Mouse (Mus musculus) spleen, postnatal 10 days (tissue): ENCODE measurements around the gene Bicral.
A peak's percentile ranks its signal among the peaks of the same experiment; 100 is the strongest.

Experiments used
- DNase-seq, 2 experiments: peaks; one replicate each; pipeline ENCODE4 v3.0.0; 2021 to 2022; ENCODE audit warnings: low spot score in 2 of 2

The Bicral gene

DNA sequence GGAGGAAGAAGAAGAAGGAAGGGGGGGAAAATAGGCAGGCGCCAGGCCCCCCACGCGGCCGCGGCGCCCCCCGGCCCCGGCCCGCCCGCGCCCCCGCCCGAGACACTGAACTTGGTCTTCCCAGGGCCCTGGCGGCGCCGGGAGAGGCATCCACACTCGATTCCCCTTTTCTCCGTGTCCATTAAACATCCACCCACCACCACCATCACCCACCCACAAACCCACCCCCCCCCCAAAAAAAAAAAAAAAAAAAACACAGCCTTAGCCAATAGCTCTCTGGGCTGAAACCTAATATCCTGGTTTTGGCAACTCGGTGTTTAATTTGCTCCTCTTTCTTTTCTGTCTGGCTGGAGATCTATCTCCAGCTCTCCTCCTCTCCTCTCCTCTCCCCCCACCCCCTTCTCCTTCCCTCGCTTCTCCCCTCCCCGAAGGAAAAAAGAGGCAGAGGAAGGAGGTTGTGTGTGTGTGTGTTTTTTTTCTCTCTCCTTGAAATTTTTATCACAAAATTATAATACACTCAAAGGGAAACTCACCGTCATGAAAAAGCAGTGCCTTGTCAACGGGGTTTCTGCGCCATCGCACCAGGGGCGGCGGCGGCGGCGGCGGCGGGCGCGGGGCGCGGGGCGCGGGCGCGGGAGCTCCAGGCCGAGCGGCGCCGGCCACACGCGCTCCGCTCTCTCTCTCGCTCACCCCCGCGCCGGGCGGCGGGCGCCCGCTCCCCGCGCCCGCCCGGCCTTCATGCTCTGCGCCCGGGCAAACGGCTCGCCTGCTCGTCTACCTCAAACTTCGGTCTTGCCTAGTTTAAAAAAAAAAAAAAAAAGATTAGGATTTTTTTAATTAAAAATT is at the start of gene Bicral:
TSS of gene Bicral (minus strand) at position 580 of the 846 bp plus-strand sequence.
- peak; percentile 80 to 86 for DNase-seq

DNA sequence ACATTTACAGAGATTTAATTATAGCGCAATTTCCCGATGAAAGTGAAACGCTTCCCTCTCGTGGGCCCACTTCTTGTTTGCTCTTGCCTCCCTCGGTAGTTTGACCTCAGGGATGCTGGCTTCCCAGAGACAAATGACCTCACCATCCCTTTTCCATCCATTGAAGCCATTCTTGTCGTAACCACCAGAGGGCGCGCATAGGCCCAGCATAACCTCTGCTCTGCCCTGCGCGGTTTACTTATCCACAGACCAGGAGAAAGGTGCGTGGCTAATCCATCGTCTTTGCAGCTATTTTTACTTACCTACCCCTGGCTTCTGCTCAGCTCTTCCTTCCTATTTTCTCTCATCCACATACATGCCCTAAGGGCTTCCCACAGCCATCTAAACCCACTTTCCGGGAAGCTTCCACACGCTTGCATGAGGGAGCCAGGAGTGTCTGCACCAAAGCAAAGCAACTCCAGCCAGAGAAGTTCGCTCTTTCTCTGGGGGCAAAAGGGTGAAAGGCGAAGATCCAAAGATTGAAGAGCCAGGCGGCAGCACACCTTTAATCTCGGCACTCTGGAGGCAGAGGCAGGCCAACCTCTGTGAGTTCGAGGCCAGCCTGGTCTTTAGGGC is 45.7 kb upstream of the Bicral start:
- peak; percentile 64 to 81 for DNase-seq

DNA sequence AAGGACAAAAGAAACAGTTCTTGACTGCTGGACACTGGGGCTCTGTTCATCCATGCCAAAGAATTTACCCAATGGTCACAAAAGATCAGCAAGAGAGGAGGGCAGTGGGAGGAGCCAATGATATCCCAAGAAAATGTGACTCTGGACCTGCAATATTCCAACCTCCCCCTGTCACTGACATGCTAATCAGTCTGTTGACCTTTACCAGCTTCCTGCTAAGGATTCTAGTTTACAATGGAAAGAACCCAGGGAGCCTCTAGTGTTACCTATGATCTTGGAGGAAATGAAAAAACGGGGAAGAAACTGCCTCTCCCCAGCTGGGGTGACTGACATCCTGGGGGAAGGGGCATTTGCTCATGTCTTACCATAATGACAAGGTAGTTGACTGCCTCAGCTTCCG is 42.7 kb upstream of the Bicral start:
- no peak for DNase-seq

DNA sequence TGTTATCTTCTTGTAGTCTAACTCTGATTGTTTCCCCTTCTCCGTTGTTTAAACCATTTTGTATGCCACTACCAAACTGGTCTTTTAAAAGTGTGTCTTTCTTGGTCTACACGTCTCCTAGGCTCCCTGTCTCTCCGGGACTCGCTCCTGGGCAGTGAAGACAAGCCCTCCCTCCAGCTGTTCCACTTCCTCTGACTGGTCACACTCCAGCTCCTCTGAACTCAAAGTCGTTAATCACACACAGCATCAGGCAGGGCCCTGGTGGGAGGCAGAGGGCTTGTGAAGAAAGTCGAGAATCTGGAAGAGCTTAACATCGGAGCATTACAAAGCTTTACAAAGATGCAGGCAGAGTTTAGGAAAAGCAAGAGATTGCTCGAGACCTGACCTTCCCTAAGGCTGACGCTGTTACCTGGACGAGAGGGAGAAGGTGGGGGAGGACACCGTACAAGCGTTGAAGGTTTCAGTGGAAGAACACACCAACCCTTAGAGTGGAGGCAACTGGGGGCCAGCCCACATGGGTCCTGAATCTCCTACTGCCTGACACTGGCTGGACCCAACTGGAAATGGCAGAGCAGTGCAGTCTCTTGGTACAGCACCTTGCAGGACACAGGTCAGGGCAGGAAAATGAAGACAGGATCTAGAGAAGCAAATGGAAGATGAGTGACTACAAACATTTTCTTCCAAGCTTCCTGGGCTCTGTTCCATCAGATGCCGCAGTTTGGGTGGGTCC is 39.1 kb upstream of the Bicral start:
- DNase-seq = no peak

DNA sequence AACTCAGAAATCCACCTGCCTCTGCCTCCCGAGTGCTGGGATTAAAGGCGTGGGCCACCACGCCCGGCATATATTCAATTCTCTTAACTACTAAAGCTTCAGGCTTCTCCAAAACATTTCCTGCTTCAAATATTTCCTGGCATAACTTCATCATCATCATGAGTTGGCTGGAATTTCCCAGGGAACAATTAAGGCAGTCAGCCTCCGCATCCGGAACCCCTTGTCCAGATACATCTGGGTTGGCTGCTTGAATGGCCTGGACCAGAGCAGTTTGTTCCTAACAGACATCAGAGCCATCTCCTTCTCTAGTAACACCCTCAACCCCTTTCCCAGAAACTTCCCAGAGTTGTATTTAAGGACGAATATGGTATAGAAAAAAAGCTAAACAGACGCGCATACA is 37.1 kb upstream of the Bicral start:
- no peak for DNase-seq

DNA sequence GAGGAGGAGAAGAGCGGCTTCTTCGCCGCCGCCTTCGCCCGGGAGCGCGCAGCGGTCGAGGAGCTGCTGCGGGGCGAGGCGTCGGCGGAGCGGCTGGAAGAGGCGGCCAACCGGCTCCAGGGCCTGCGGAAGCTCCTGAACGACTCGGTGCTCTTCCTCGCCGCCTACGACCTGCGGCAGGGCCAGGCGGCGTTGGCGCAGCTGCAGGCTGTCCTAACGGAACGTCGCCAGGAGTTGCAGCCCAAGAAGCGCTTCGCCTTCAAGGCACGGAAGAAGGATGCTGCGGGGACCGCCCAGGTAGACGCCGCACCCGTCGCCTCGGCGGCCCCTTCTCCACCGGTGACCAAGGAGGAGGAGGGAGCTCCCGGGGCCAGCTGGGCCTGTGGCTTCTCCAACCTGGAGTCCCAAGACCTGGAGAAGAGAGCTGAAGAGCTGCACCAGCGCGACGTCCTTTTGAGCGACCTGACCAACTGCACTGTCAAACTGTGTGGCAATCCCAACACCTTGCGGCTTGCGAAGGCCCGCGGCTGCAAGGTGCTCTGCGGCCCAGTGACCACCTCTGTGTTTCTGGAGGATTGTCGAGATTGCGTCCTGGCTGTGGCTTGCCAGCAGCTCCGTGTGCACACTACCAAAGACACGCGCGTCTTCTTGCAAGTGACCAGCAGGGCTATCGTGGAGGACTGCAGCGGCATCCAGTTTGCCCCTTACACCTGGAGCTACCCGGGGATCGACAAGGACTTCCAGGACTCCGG is 32.7 kb upstream of the Bicral start:
- DNase-seq = peak in 1 of 2 experiments; percentile 63

DNA sequence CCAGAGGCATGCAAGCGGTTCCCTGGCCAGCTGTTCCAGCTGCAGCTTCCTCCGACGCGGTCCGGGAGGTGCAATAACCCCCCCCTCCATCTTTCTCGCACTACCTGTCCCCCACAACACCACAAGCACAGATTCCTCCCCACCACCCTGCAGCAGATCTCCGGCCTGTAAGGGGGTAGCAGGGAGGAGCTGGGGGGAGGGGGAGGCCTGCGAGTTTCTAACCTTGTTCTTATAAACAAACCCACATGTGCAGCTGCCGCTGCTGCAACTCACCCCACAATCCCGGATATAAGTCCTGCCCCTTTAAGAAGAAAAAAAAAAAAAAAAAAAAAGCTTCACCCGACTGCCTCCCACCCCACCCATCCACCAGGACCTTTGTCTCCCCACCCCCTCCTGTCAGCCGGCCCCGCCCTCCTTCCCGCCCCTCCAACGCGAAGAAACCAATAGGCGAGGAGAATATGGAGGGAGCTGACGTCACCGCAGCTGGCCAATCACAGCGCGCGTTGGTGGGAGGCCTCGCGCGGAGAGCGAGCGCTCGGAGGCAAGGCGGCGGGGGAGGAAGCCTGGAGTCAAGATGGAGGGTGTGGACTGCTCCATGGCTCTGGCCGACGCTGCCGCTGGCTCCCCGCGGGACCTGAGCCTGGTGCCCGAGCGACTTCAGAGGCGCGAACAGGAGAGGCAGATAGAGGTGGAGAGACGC is 32.0 kb upstream of the Bicral start, which contains the start of gene Tbcc:
TSS of gene Tbcc (plus strand) at position 569 of the 700 bp plus-strand sequence.
- DNase-seq = peak; percentile 92 to 98

DNA sequence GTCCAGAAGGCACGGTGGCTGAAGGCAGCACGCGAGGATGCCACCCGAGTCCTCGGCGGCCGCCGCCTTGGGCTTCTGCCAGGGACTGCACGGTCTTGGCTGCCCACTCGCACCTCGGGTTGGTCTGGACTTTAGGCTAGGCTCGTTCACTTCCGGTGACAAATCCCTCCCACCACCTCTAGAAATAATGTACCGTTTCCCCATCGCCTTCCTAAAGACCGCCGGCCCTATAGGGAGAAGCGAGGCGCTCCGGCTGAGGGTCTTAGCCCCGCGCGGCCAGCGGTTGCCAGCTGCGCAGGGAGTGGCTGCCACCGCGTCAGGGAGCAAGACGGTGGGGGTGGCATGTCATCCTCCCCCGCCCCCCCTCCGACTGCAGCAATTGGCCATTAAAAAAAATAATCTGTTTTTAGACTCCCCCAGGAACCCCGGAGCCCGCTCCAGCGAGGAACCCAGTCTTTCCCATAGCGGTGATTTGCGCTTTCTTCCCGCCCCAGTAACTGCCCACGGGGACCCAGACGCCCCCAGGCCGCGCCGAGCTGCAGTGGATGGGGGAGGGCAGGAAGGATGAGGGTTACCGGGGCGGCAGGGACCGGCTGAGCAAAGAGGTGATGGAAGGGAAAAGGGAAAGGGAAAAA is 31.3 kb upstream of the Bicral start:
- peak; percentile 69 to 73 for DNase-seq

DNA sequence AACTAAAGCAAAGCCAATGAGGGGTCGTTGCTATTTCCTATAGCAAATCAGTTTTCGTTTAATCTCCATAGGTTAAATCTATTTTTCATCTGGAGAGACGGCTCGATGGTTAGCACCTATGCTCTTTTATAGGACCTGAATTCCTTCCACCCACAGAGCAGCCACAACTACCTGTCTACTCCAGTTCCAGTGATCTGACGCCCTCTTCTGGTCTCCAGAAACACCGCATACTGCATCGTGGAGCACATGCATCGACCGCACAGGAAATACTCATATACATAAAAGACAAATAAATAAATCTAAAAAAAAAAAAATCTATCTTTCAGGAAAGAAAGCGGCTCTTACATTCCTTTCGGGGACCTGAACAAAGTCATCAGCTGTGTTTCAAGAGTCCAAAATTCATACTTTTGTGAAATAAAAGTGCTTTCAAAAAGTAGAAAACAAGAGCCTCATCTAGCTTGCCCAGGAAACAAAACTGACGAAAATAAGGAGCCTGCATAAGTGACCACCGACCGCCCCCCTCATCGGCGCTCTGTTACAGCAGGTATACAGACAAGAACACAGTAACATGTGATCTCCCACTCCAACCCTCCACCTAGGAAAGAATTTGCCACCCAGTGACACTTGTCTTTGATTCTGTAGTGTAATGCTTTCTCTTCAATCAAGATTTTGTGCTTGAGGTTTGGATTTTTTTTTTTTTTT is 30.4 kb upstream of the Bicral start:
- peak in 1 of 2 experiments; percentile 64 for DNase-seq

DNA sequence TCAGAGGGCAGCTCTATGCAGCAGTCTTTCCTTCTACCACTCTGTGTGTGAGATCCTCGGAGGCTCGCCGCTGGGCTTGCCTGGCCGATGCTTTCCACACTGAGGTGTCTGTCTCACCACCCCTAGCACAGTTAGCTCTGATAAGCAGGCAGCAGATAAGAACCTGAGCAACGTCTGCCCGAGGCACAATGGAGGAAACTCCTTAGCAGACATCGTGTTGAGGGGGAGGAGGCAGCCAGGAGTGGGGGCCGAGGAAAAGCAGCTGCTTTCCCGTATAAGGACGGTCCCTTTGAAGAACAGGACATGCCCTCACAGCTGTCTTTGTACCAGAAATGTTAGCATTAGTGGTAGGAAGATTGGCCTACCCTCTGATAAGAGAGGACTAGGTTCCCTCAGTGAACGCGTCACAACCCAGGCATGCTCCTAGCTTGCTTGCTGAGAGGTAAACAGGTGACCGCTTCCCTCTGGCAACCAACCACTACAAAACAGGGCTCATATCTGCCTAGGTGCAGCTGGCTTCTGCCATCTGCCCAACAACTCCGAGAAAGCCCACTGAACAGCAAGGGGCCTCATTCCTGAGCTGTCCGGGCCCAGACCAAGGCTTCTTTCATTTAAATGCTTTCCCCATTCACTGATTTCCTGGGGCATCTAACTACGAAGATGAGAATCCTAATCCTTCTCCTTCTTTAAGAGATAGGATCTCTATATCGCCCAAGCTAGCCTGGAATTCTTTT is 27.8 kb upstream of the Bicral start:
- no peak for DNase-seq

DNA sequence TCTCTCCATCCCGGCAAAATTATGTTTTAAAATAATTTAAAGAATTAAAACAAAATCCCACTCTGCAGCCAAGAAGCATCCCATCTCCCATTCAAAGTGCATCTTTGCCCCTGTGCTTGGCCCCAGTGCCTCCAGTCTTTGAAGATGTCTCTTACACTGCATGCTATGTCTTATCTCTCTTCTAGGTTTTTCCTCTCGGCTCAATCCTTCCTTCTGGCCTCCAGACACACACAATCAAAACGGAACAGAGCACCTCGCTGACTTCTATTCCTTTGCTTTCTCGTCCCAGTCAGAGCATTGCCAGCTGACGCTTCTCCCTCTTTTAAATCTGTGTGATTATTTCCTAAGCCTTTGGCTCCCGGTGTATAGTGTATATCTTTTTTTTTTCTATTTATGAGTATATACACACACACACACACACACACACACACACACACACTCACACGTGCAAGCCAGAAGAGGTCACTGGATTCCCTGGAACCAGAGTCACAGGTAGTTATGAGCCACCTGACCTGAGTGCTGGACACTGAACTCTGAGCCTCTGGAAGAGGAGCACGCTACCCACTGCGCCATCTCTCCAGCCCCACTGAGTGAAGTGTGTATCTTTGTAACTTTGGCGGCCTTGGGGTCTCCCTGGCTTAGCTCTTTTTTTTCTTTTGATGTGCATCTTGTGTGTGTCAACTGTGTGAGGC is 27.1 kb upstream of the Bicral start:
- DNase-seq = no peak

DNA sequence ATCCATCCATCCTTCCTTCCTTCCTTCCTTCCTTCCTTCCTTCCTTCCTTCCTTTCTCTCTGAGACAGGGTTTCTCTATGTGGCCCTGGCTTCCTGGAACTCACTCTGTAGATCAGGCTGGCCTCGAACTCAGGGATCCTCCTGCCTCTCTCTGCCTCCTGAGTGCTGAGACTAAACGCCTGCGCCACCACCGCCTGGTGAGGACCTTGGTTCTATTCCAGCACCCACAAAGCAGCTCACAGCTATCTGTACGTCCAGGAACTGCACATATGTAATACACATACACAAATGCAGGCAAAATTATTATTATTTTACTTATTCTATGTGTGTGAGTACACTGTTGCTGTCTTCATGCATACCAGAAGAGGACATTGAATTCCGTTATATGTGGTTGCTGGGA is 26.5 kb upstream of the Bicral start:
- DNase-seq = no peak

DNA sequence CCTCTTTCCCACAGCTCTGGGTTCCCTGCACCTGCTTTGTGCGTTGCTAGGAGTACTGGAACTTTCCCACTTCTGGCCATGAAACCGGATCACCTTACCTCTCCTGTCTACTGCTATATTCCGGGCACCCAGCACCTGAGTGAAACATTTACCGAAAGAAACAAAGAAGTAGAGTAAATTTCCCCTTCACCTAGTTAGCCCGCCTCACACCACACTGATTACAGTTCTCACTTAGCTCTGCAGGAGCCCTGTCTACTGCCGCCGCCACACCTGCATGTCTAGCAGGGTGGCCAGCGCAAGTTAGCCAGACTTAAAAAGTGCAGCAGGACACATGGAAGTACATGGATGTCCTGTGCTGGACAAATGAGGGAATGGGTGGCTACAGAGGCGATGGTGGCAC is 24.8 kb upstream of the Bicral start:
- DNase-seq = no peak

DNA sequence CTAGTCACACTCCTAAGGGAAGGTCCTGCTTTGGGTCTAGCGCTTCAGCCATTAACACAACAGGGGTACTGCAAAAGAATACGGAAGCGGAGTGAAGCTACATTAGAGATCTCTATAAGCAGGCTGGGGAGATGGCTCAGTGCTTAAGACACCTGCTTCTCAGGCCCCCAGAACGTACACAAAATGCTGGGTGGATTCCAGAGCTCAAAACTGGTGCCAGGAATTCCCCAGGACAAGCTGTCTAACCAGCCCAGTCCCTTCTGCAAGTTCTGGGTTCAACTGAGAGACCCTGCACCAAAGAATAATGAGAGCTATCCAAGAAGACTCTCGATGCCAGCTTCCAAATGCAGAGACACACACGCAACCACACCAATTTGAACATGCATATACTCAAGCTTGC is 23.4 kb upstream of the Bicral start:
- no peak for DNase-seq

DNA sequence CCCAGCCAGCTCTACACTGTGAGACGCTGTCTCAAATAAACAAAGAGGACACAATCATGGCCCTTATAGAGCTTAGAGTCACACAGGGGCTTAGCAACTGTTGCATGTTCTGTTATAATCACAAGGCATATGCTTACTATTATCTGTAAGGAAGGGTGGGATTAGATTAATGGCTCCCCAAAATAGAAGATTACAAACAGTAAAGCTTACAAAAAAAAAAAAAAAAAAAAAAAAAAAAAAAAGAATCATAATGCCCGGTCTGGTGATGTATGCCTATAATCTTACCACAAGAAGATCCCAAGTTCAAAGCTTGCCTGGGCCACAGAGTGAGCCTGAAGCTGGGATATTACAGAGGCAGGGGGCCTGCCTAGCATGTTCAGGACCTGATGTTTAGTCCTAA is 22.0 kb upstream of the Bicral start:
- DNase-seq = no peak

DNA sequence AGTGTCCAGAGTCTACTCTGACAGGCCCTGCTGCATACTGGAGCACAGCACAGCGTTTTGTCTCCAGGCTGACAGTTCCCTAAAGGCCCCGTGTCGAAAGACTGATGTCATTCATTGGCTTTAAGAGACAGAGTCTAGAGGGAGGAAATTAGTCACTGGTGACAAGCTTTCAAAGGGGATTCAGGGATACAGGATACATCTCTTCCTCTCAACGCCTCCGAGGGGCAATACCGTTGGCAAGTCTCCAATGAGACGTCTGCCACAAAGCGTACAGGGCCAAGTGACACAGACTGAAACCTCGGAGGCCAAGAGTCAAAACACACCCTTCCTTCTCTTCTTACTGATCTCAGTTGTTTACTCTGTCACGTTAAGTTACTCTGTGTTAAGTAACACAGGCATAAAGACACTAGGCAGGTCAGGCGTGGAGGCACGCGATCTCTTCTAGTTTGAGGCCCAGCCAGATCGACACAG is 21.6 kb upstream of the Bicral start:
- DNase-seq = no peak

DNA sequence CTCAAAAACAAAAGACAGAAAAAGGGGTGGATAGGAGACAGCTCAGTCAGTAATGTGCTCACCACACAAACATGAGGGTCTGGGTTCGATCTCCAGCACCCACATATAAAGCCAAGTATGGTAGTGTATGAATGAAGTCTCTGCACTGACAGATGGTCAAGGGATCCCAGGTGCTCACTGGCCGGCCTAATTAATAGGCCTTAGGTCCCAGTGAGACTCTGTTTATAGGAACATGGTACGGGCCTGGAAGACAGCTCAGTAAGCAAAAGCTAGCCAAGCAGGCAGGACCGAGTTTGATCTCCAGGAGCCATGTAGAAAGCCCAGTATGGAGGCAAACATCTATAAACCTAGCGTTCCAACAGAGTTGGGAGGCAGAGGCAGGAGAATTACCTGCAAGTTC is 18.8 kb upstream of the Bicral start:
- no peak for DNase-seq

DNA sequence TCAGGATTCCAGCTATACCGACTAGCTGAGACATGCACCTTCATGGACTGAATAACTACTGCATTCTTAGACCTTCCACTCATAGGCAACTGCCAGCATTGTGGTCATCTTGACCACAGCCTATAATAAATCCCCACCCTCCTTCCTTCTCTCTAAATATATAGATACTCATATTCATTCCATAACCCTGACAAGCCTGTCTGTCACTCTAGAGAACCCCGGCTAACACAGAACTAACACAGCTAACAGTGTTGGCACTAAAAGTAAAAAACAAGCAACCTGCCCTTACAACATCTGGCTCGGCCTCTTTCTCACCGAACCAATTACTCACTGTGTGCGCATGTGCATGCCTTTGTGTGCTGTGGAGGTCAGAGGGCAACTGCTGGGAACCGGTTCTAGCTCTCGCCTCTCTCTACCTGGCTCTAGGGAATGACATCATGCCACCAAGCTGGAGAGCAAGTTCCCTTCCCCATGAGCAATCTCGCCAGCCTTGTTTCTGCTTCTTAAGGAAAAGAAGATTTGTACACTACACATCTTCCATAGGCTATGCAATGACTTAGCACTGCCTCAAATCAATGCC is 18.2 kb upstream of the Bicral start:
- DNase-seq = no peak
